Mouse (Mus musculus) liver, embryonic 11.5 days (tissue): ENCODE data around the gene Slc26a3. TPM values are rescaled to one million over a fixed set of nuclear protein-coding genes. Genes with fewer than 3 reads are reported as not detected.

Source experiments
- ATAC-seq: fragments of 200-750 bp; cut with Nextera tagmentation; replicated peaks from 2 replicates; pipeline ENCODE4 v1.8.0; 2017; ENCODE audit warnings: moderate number of reproducible peaks, mild to moderate bottlenecking, moderate TSS enrichment, moderate library complexity; ENCODE audit not compliant: low FRiP score
- DNase-seq: peaks from one replicate; pipeline ENCODE4 v3.0.0-alpha.2; 2017; ENCODE audit warnings: low spot score
- H3K27ac ChIP-seq: fragments of 300-500 bp; sonication (generic); 2 replicates; pipeline ENCODE4 v1.5.1; 2014; ENCODE audit warnings: mild to moderate bottlenecking, low read depth, low read length, control low read depth
- H3K27me3 ChIP-seq: fragments of 300-500 bp; sonication (generic); replicated peaks from 2 replicates; pipeline ENCODE4 v1.6.1; 2014; ENCODE audit warnings: low read length, mixed read lengths; ENCODE audit not compliant: control insufficient read depth, insufficient read depth
- H3K36me3 ChIP-seq: fragments of 300-500 bp; sonication (generic); 2 replicates; pipeline ENCODE4 v1.6.1; 2014; ENCODE audit warnings: mild to moderate bottlenecking, low read length, moderate library complexity, mixed read lengths; ENCODE audit not compliant: control insufficient read depth, insufficient read depth
- H3K4me1 ChIP-seq: fragments of 300-500 bp; sonication (generic); replicated peaks from 2 replicates; pipeline ENCODE4 v1.6.1; 2014; ENCODE audit warnings: low read length, mixed read lengths; ENCODE audit not compliant: control insufficient read depth, insufficient read depth
- H3K4me2 ChIP-seq: fragments of 300-500 bp; sonication (generic); 2 replicates; pipeline ENCODE4 v1.6.1; 2014; ENCODE audit warnings: mild to moderate bottlenecking, control low read depth, moderate library complexity
- H3K4me3 ChIP-seq: fragments of 300-500 bp; sonication (generic); 2 replicates; pipeline ENCODE4 v1.5.1; 2014; ENCODE audit warnings: low read depth, low read length, control low read depth
- H3K9ac ChIP-seq: fragments of 300-500 bp; sonication (generic); 2 replicates; pipeline ENCODE4 v1.6.1; 2014; ENCODE audit warnings: low read depth, low read length, control low read depth
- H3K9me3 ChIP-seq: fragments of 300-500 bp; sonication (generic); 2 replicates; pipeline ENCODE4 v1.6.1; 2016; ENCODE audit warnings: low read length, inconsistent platforms, mixed read lengths; ENCODE audit not compliant: control insufficient read depth
- WGBS: fragments of 180-500 bp; shearing (Covaris S2); extraction: QIAGEN DNeasy Blood & Tissue Kit; methylation state at CpG from one replicate; pipeline ENCODE4 v1.1.7; 2014; 5-methylcytosine and 5-hydroxymethylcytosine counted together
- polyA plus RNA-seq: library from polyadenylated mRNA; unstranded; fragments of >200 nt; fragmentation: Nextera tagmentation; extraction: Ambion mirVana; gene quantifications from 2 replicates; pipeline ENCODE4 v1.2.1, GENCODE M21; 2014

The Slc26a3 gene
- polyA plus RNA-seq, 1 experiment from 2014 or later, result not detected

GRCm38 (mm10) chr12:31400821-31401220 lies 10.2 kb downstream of the Slc26a3 start:
- H3K4me2 ChIP-seq, result no peak overlapping the region
- H3K4me3 ChIP-seq, result no peak overlapping the region
- DNase-seq (no peak), ATAC-seq (no peak)
- H3K9me3 ChIP-seq, result no peaks in the 10 kb centered on the region
- no peak overlapping the region for H3K9ac ChIP-seq
- H3K27ac ChIP-seq, result no peak overlapping the region
- H3K4me1 ChIP-seq, result no peaks in the 10 kb centered on the region
- no peaks in the 10 kb centered on the region for H3K27me3 ChIP-seq
- H3K36me3 ChIP-seq, result no peaks in the 10 kb centered on the region
- WGBS, result 74% methylated on average over 1 of the region's 1 CpGs

DNA sequence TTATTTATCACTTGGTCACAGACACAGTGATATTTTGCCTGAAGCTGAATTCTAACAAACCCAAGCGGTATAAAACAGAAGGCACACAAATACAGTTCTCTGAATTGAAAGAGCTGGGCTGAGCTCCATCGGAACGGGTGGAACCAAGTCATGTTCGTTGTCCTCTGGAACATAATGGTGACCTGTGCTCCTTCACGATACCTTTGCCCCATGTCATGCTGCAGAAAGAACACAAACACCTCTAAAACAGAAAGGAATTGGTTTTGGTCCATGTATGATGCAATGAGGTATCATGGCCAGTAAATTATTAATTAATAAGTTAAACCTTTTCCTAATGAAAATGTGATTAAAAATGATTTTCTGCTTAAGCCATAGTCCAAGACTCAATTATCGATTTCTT lies 11.3 kb downstream of the Slc26a3 start:
- Histone ChIP-seq H3K4me2 (no peak overlapping the region), H3K9me3 (no peaks in the 10 kb centered on the region), H3K27ac (no peak overlapping the region), H3K27me3 (no peaks in the 10 kb centered on the region), H3K9ac (no peak overlapping the region), H3K4me1 (no peaks in the 10 kb centered on the region), H3K36me3 (no peaks in the 10 kb centered on the region), H3K4me3 (no peak overlapping the region)
- 85% methylated on average over 6 of the region's 6 CpGs for WGBS
- no peak for ATAC-seq
- DNase-seq, result no peak

DNA sequence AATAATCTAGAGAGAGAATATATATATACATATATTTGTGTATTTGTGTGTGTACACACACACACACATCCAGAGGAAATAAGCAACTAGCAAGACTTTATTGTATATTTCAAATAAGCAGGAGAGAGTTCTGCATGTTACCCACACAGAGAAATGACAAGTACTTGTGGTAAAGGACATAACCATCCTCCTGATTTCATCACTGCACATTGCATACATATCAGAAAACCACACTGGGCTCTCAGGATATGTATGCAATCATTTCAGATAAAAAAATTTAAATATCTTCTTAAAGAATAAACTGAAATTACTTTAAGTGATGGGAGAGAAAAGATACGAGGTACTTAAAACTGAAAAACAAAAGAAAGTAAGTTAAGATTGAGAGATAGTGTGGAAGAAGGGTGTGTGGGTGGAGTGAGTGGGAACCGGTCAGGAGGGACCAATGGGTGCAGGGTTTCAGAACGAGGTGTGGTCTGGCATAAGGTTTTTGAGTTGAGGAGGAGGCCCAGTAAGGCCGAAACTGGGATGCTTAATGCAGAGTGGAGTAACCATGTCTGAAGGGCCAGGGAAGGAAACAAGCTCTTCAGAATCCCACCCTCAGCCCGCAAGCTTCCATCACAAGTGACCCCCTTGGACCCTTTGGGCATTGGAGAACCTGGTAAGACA lies 14.0 kb downstream of the Slc26a3 start:
- no peak for ATAC-seq
- WGBS, result 68% methylated on average over 5 of the region's 5 CpGs

GRCm38 (mm10) chr12:31415971-31416370 lies 25.3 kb downstream of the Slc26a3 start:
- ATAC-seq (no peak), DNase-seq (no peak)
- Histone ChIP-seq H3K4me1 (no peaks in the 10 kb centered on the region), H3K27ac (no peak overlapping the region), H3K9me3 (no peaks in the 10 kb centered on the region), H3K4me3 (no peak overlapping the region), H3K9ac (no peak overlapping the region), H3K36me3 (no peaks in the 10 kb centered on the region), H3K4me2 (no peak overlapping the region), H3K27me3 (no peaks in the 10 kb centered on the region)
- 43% methylated on average over 2 of the region's 2 CpGs for WGBS

More for the DNA sequence above, 14.0 kb downstream of the Slc26a3 start:
- DNase-seq, result no peak
- Histone ChIP-seq H3K36me3 (no peaks in the 10 kb centered on the region), H3K27ac (no peak overlapping the region), H3K4me3 (no peak overlapping the region), H3K9ac (no peak overlapping the region), H3K27me3 (no peaks in the 10 kb centered on the region), H3K4me2 (no peak overlapping the region), H3K4me1 (no peaks in the 10 kb centered on the region), H3K9me3 (no peaks in the 10 kb centered on the region)

- Histone ChIP-seq H3K4me1 (no peaks in the 10 kb centered on the region), H3K36me3 (no peaks in the 10 kb centered on the region), H3K27ac (no peak overlapping the region), H3K4me3 (no peak overlapping the region), H3K9me3 (no peaks in the 10 kb centered on the region), H3K4me2 (no peak overlapping the region), H3K9ac (no peak overlapping the region), H3K27me3 (no peaks in the 10 kb centered on the region)
- WGBS, result 66% methylated on average over 3 of the region's 3 CpGs
- DNase-seq (no peak), ATAC-seq (no peak)
Measured at GRCm38 (mm10) chr12:31421901-31422574, 31.4 kb downstream of the Slc26a3 start.

- WGBS, result 64% methylated on average over 6 of the region's 6 CpGs
- DNase-seq, result no peak
Measured at GRCm38 (mm10) chr12:31437791-31438190, 47.1 kb downstream of the Slc26a3 start.

DNA sequence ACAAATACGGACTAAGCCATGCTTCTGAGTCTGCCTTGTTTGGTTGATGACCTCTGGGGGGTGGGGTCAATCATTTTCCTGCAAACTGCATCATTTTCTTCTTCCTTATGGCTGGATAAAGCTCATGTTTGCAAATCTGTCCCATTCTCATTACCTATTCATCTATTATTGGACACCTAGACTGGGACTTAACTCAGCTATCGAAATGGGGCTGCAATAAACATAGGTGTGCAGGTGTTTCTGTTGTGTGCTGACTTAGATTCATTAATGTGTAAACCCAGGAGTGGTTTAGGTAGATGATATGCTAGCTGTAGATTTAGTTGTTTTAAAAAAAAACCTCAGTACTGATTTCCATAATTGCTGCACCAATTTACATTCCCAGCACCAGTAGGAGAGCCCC lies 48.9 kb downstream of the Slc26a3 start:
- Histone ChIP-seq H3K4me2 (no peak overlapping the region), H3K27ac (no peak overlapping the region), H3K27me3 (no peaks in the 10 kb centered on the region; the same call in 1 of the 2 replicates), H3K9ac (no peak overlapping the region), H3K36me3 (no peaks in the 10 kb centered on the region), H3K4me1 (no peaks in the 10 kb centered on the region), H3K9me3 (no peaks in the 10 kb centered on the region), H3K4me3 (no peak overlapping the region)
- ATAC-seq (no peak), DNase-seq (no peak)
- WGBS, result 66% methylated on average over 2 of the region's 2 CpGs

More at GRCm38 (mm10) chr12:31437791-31438190, 47.1 kb downstream of the Slc26a3 start:
- no peaks in the 10 kb centered on the region for H3K27me3 ChIP-seq
- no peaks in the 10 kb centered on the region for H3K4me1 ChIP-seq
- H3K4me3 ChIP-seq, result no peak overlapping the region
- H3K4me2 ChIP-seq, result no peak overlapping the region
- ATAC-seq, result no peak
- no peak overlapping the region for H3K9ac ChIP-seq
- H3K27ac ChIP-seq, result no peak overlapping the region
- no peaks in the 10 kb centered on the region for H3K9me3 ChIP-seq
- no peaks in the 10 kb centered on the region for H3K36me3 ChIP-seq

DNA sequence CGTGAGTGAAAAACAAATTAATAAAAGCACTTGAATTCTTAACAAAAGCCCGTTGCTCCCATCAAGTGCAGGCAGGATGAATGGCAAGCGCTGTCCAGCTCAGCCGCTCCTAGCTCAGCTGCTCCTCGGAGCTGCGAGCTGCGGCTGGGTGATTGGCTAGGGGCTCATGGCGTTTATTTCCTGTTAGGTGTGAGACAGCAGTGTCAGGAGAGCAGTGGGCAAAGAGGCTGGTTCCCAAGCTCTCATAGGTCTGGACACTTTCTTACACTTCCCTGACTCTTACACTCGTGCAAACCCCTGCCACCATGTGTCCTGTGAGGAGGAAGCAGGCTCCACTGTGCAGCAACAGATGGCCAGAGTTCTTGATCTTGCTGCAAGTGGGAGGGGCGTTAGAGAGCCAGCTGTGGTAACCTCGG lies 53.5 kb downstream of the Slc26a3 start:
- ATAC-seq (peak; percentile 53), DNase-seq (peak; percentile 53)
- no peaks in the 10 kb centered on the region for H3K4me1 ChIP-seq
- WGBS, result 2% methylated on average over 11 of the region's 11 CpGs
- peak overlapping the region; percentile 49 for H3K4me2 ChIP-seq
- no peaks in the 10 kb centered on the region; the same call in 1 of the 2 replicates for H3K27me3 ChIP-seq
- no peak overlapping the region for H3K9ac ChIP-seq
- H3K27ac ChIP-seq, result no peak overlapping the region
- H3K36me3 ChIP-seq, result no peaks in the 10 kb centered on the region
- no peak overlapping the region for H3K4me3 ChIP-seq
- H3K9me3 ChIP-seq, result no peaks in the 10 kb centered on the region

DNA sequence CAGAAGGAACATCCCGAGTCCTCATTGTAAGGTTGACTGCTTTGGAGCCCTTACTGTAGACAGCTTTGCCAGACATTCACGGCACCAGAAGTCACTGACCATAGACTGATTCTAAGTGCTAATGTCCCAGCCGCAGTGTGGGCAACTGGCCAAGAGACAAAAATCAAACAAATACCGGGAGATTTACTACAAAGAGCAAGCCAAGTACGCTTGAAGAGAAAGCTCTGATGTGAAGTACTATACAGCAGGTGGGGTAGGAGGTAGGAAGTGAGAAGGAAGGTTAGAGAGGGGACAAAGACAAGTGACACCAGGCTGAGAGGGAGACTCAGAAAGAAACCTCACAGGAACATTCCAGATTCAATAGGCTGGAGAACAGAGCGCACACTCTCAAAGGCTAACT lies 54.2 kb downstream of the Slc26a3 start:
- Histone ChIP-seq H3K4me3 (no peak overlapping the region), H3K36me3 (no peaks in the 10 kb centered on the region), H3K4me2 (no peak overlapping the region), H3K4me1 (no peaks in the 10 kb centered on the region), H3K9ac (no peak overlapping the region), H3K27ac (no peak overlapping the region), H3K27me3 (no peaks in the 10 kb centered on the region; the same call in 1 of the 2 replicates), H3K9me3 (no peaks in the 10 kb centered on the region)
- no peak for DNase-seq
- no peak for ATAC-seq
- WGBS, result 74% methylated on average over 6 of the region's 6 CpGs
